Mouse (Mus musculus) limb, embryonic 15.5 days (tissue): ENCODE measurements around the gene Ubap2. TPM values are rescaled to one million over a fixed set of nuclear protein-coding genes. Genes with fewer than 3 reads are reported as not detected.

Source experiments
- ATAC-seq: fragments of 200-750 bp; cut with Nextera tagmentation; 2 replicates; pipeline ENCODE4 v1.8.0; 2017; ENCODE audit warnings: low read depth, moderate TSS enrichment; ENCODE audit not compliant: insufficient number of reproducible peaks, low FRiP score, low TSS enrichment
- H3K27ac ChIP-seq: fragments of 300-500 bp; sonication (generic); 2 replicates; pipeline ENCODE4 v1.5.1; 2015; ENCODE audit warnings: moderate library complexity, mild to moderate bottlenecking, inconsistent platforms
- H3K27me3 ChIP-seq: fragments of 300-500 bp; sonication (generic); 2 replicates; pipeline ENCODE4 v1.6.1; 2015; ENCODE audit warnings: inconsistent platforms
- H3K36me3 ChIP-seq: fragments of 300-500 bp; sonication (generic); 2 replicates; pipeline ENCODE4 v1.6.1; 2015; ENCODE audit warnings: inconsistent platforms
- H3K4me1 ChIP-seq: fragments of 300-500 bp; sonication (generic); 2 replicates; pipeline ENCODE4 v1.6.1; 2015; ENCODE audit warnings: inconsistent platforms
- H3K4me2 ChIP-seq: fragments of 300-500 bp; sonication (generic); 2 replicates; pipeline ENCODE4 v1.6.1; 2015; ENCODE audit warnings: mild to moderate bottlenecking, inconsistent platforms
- H3K4me3 ChIP-seq: fragments of 300-500 bp; sonication (generic); 2 replicates; pipeline ENCODE4 v1.5.1; 2015; ENCODE audit warnings: mild to moderate bottlenecking, inconsistent platforms
- H3K9ac ChIP-seq: fragments of 300-500 bp; sonication (generic); 2 replicates; pipeline ENCODE4 v1.6.1; 2015; ENCODE audit warnings: inconsistent platforms
- H3K9me3 ChIP-seq: fragments of 300-500 bp; sonication (generic); 2 replicates; pipeline ENCODE4 v1.6.1; 2016; ENCODE audit warnings: inconsistent platforms
- WGBS: fragments of 180-500 bp; shearing (Covaris S2); methylation state at CpG from one replicate; pipeline ENCODE4 v1.1.7; 2015; 5-methylcytosine and 5-hydroxymethylcytosine counted together
- polyA plus RNA-seq: library from polyadenylated mRNA; unstranded; fragments of >200 nt; fragmentation: Nextera tagmentation; extraction: Ambion mirVana; gene quantifications from 2 replicates; pipeline ENCODE4 v1.2.1, GENCODE M21; 2015

The Ubap2 gene
- polyA plus RNA-seq, 1 experiment from 2014 or later = 56.9 TPM

GRCm38 (mm10) chr4:41153146-41153545, 121.8 kb downstream of the Ubap2 start:
- H3K4me2 ChIP-seq = no peak overlapping the region
- no peak overlapping the region for H3K27ac ChIP-seq
- no peaks in the 10 kb centered on the region for H3K36me3 ChIP-seq
- 77% methylated on average over 3 of the region's 3 CpGs for WGBS
- no peaks in the 10 kb centered on the region for H3K27me3 ChIP-seq
- no peaks in the 10 kb centered on the region for H3K4me1 ChIP-seq
- ATAC-seq = no peak
- no peak overlapping the region for H3K4me3 ChIP-seq
- no peak overlapping the region for H3K9ac ChIP-seq
- no peaks in the 10 kb centered on the region for H3K9me3 ChIP-seq

DNA sequence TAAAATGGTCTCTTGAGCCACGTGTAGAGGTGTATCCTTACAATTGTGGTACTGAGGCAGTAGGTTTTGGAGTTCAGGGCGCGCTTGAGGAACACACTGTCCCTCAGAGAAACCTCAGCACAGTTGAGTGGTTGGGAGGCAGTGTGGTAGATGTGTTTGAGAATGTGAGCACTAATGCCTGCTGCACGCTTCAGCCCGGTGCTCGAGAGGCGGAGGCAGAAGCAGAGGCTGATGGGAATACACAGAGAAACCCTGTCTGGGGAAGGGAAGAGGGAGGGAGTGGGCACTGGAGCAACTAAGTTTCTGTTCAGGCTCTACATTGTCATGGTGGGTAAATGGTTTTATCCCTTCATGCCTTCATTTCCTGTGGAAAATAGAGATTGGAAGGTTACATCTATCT, 123.8 kb downstream of the Ubap2 start:
- 91% methylated on average over 7 of the region's 7 CpGs for WGBS
- Histone ChIP-seq H3K36me3 (no peaks in the 10 kb centered on the region), H3K9me3 (no peaks in the 10 kb centered on the region), H3K27me3 (no peaks in the 10 kb centered on the region), H3K4me1 (no peaks in the 10 kb centered on the region), H3K9ac (no peak overlapping the region), H3K27ac (no peak overlapping the region), H3K4me2 (no peak overlapping the region), H3K4me3 (no peak overlapping the region)
- ATAC-seq = no peak

DNA sequence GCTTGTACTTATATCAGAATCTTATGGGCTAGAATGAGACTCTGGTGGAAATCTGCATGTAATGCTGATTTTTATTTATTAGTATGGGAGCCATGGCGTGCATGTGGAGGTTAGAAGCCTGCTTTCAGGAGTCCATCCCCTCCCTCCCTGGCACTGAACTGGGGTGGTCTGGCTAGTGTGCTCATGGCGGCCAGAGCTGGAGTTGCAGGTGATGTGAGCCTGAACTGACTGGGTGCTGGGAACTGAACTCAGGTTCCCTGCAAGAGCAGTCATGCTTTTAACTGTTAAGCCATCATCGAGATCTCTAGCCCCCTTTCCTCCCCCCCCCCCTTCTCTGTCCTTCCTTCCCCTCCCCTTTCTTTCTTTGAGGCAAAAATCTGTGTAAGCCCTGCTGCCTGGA, 125.1 kb downstream of the Ubap2 start:
- no peak overlapping the region for H3K9ac ChIP-seq
- H3K27me3 ChIP-seq = no peaks in the 10 kb centered on the region
- no peaks in the 10 kb centered on the region for H3K4me1 ChIP-seq
- no peak overlapping the region for H3K4me3 ChIP-seq
- 77% methylated on average over 3 of the region's 3 CpGs for WGBS
- ATAC-seq = no peak
- H3K27ac ChIP-seq = no peak overlapping the region
- no peaks in the 10 kb centered on the region for H3K9me3 ChIP-seq
- H3K36me3 ChIP-seq = no peaks in the 10 kb centered on the region
- H3K4me2 ChIP-seq = no peak overlapping the region

Other genes with a start within 250 kb of the Ubap2 start
- 0.24 and 0.55 TPM in 2 replicates for gene Aqp7, start 227.0 kb downstream of the Ubap2 start, polyA plus RNA-seq
- 82.8 and 104 TPM in 2 replicates for gene Aqp3, start 177.0 kb downstream of the Ubap2 start, polyA plus RNA-seq
- 26.5 and 27.1 TPM in 2 replicates for gene Nol6, start 150.7 kb downstream of the Ubap2 start, polyA plus RNA-seq
- gene Ube2r2, start 139.4 kb downstream of the Ubap2 start, polyA plus RNA-seq = 71.2 and 75.0 TPM in 2 replicates
- gene Dcaf12, start 39.7 kb upstream of the Ubap2 start, polyA plus RNA-seq = 58.6 and 60.6 TPM in 2 replicates
- 49.7 and 51.4 TPM in 2 replicates for gene Ubap1, start 73.9 kb upstream of the Ubap2 start, polyA plus RNA-seq
- gene Kif24, start 189.7 kb upstream of the Ubap2 start, polyA plus RNA-seq = 5.8 and 7.2 TPM in 2 replicates
- 45.5 and 46.4 TPM in 2 replicates for gene Nudt2, start 190.0 kb upstream of the Ubap2 start, polyA plus RNA-seq
- 6.6 and 11.9 TPM in 2 replicates for gene AI464131, start 227.9 kb upstream of the Ubap2 start, polyA plus RNA-seq
- gene 1110017D15Rik, start 242.2 kb upstream of the Ubap2 start, polyA plus RNA-seq = 0.88 and 1.1 TPM in 2 replicates